Mouse (Mus musculus): Measurements from ENCODE around the gene Bmp2k. TPM values are rescaled to one million over a fixed set of nuclear protein-coding genes. Genes with fewer than 3 reads are reported as not detected.

Bmp2k gene
- polyA plus RNA-seq, 1 experiment from 2014 or later, result 9.2 TPM

DNA sequence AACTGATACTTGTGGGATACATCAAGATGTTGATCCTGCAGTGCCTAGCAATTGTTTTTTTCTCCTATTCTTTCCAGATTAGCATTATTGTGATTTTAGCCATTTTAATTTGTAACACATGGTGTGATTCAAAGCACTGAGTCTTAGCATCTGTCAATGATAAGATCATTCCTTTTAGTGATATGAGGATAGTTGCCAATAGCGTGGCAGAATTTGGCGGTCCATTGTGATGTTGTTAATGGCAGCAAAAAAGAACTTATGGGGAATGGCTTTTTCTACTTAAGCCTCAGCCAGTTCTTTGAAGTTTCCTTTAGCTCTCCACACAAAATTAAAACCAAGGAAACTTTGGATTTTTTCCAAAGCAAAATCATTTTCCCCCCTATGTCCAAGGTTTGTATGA, 132.1 kb downstream of the Bmp2k start:
- Histone ChIP-seq H3K4me1 (no peaks in the 10 kb centered on the region), H3K9ac (no peak overlapping the region), H3K27ac (no peak overlapping the region), H3K27me3 (peaks cover 13% of the 10 kb centered on the region), H3K4me2 (no peak overlapping the region), H3K4me3 (replicated peaks) (no peak overlapping the region), H3K36me3 (replicated peaks) (no peaks in the 10 kb centered on the region), H3K9me3 (no peaks in the 10 kb centered on the region)
- ATAC-seq (ENCODE audit: low FRiP score), result no peak
- WGBS, result 87% methylated on average over 2 of the region's 2 CpGs

DNA sequence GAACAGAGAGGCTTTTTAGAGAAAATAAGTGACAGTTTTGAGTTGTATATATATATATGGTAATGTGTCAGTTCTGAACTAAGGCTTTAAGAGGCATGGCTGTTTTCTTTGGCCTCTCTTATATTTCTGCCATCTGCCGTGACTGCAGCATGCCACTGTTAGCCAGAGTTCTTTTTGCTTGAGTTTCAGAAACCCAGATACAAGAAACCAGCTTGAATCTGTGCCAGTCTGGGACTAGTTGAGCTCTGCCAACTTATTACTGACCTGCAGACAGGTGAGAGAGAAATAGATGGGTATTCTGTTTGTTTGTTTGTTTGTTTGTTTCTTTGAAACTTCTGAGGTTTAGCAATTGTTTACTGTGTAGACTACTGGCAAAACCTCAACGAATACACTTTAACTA, 137.8 kb downstream of the Bmp2k start:
- ATAC-seq (ENCODE audit: low FRiP score), result no peak
- H3K4me3 ChIP-seq (replicated peaks), result no peak overlapping the region
- H3K36me3 ChIP-seq (replicated peaks), result no peaks in the 10 kb centered on the region
- no peaks in the 10 kb centered on the region for H3K9me3 ChIP-seq
- no peak overlapping the region for H3K9ac ChIP-seq
- no peak overlapping the region for H3K27ac ChIP-seq
- H3K4me1 ChIP-seq, result no peaks in the 10 kb centered on the region
- H3K4me2 ChIP-seq, result no peak overlapping the region
- no peaks in the 10 kb centered on the region for H3K27me3 ChIP-seq
- 91% methylated on average over 2 of the region's 2 CpGs for WGBS

Other genes with a start within 250 kb of the Bmp2k start
- gene Anxa3, start 204.3 kb upstream of the Bmp2k start, polyA plus RNA-seq (2016; fragmentation: Nextera tagmentation; extraction: Ambion mirVana), result 22.1 and 26.6 TPM in 2 replicates
- gene Paqr3, start 113.9 kb downstream of the Bmp2k start, polyA plus RNA-seq (2016; fragmentation: Nextera tagmentation; extraction: Ambion mirVana), result 16.6 and 17.1 TPM in 2 replicates